In genomic region chr9:14297204-14297603, GRCm38 (mm10) we compare ENCODE assay signal across 30 mouse cellular contexts.
"Had no signal": no experiment of that assay in that cellular context is flagged by ENCODE, and none has a peak within 500 bp of the region (broad histone marks: within the 10 kb centered on the region; RNA-seq: fewer than 3 reads in every experiment).

No protein-coding gene starts in this region.

- H3K4me3 ChIP-seq: left cerebral cortex, adult 2 months; limb, embryonic 12.5 days; limb, embryonic 13.5 days; limb, embryonic 15.5 days; liver, embryonic 12.5 days; liver, embryonic 13.5 days; liver, embryonic 15.5 days; lung, embryonic 15.5 days; megakaryocyte, embryonic 14.5 days; midbrain, embryonic 10.5 days; midbrain, embryonic 12.5 days; midbrain, embryonic 13.5 days; midbrain, embryonic 15.5 days; myocyte; neural tube, embryonic 12.5 days had no signal

- H3K4me2 ChIP-seq: limb, embryonic 12.5 days; limb, embryonic 13.5 days; limb, embryonic 15.5 days; liver, embryonic 11.5 days; liver, embryonic 12.5 days; liver, embryonic 13.5 days; liver, embryonic 15.5 days; lung, embryonic 15.5 days; midbrain, embryonic 11.5 days; midbrain, embryonic 12.5 days; midbrain, embryonic 13.5 days; midbrain, embryonic 15.5 days; neural tube, embryonic 12.5 days had no signal

- ATAC-seq: liver, embryonic 12.5 days; liver, postnatal 0 days; lung, postnatal 0 days; midbrain, embryonic 13.5 days; midbrain, embryonic 15.5 days; midbrain, embryonic 16.5 days had no signal

- H3K27ac ChIP-seq: left cerebral cortex, adult 2 months; limb, embryonic 12.5 days; limb, embryonic 13.5 days; limb, embryonic 15.5 days; liver, embryonic 12.5 days; liver, embryonic 13.5 days; liver, embryonic 14.5 days; liver, embryonic 15.5 days; lung, embryonic 15.5 days; macrophage; midbrain, embryonic 10.5 days; midbrain, embryonic 12.5 days; midbrain, embryonic 13.5 days; midbrain, embryonic 15.5 days; neural tube, embryonic 12.5 days had no signal

- H3K9ac ChIP-seq: limb, embryonic 12.5 days; limb, embryonic 13.5 days; limb, embryonic 15.5 days; liver, embryonic 12.5 days; liver, embryonic 13.5 days; liver, embryonic 14.5 days; liver, embryonic 15.5 days; liver, postnatal 0 days; lung, embryonic 15.5 days; midbrain, embryonic 12.5 days; midbrain, embryonic 13.5 days; midbrain, embryonic 15.5 days; neural tube, embryonic 12.5 days had no signal

- H3K4me1 ChIP-seq: liver, embryonic 15.5 days; megakaryocyte, embryonic 14.5 days; midbrain, embryonic 12.5 days; midbrain, embryonic 15.5 days; neural tube, embryonic 12.5 days had no signal

- H3K9me3 ChIP-seq: limb, embryonic 12.5 days; limb, embryonic 13.5 days; limb, embryonic 15.5 days; liver, embryonic 12.5 days; liver, embryonic 13.5 days; liver, embryonic 15.5 days; lung, embryonic 15.5 days; megakaryocyte, embryonic 14.5 days; midbrain, embryonic 10.5 days; midbrain, embryonic 12.5 days; midbrain, embryonic 13.5 days; midbrain, embryonic 15.5 days; neural tube, embryonic 12.5 days had no signal

- DNase-seq: left cerebral cortex, postnatal 4 days; liver; liver, embryonic 13.5 days; liver, postnatal 0 days; lung, adult 18-20 months; lung, adult 2 months; lung, postnatal 10 days; lung, postnatal 14 days; lung, postnatal 4 days; midbrain, embryonic 14.5 days had no signal

- H3K36me3 ChIP-seq: limb, embryonic 12.5 days; limb, embryonic 13.5 days; limb, embryonic 15.5 days; liver, embryonic 12.5 days; liver, embryonic 13.5 days; liver, embryonic 15.5 days; lung, embryonic 15.5 days; midbrain, embryonic 10.5 days; midbrain, embryonic 12.5 days; midbrain, embryonic 13.5 days; midbrain, embryonic 15.5 days; neural tube, embryonic 12.5 days had no signal

- H3K27me3 ChIP-seq: limb, embryonic 12.5 days; limb, embryonic 13.5 days; limb, embryonic 15.5 days; liver, embryonic 12.5 days; liver, embryonic 13.5 days; liver, embryonic 15.5 days; lung, embryonic 15.5 days; megakaryocyte, embryonic 14.5 days; midbrain, embryonic 12.5 days; midbrain, embryonic 13.5 days; midbrain, embryonic 15.5 days; neural tube, embryonic 12.5 days had no signal
